Mouse (Mus musculus): ENCODE data around the gene Tfb2m.
A peak's percentile ranks its signal among the peaks of the same experiment; 100 is the strongest.

The Tfb2m gene

GRCm38 (mm10) chr1:179548220-179548619 is 2.2 kb upstream of the Tfb2m start:
- Histone ChIP-seq H3K27me3 (ENCODE audit: control insufficient read depth, insufficient read depth, low read length, poor library complexity, severe bottlenecking) (no peaks in the 10 kb centered on the region), H3K36me3 (ENCODE audit: control insufficient read depth, insufficient read depth, low read length, poor library complexity, severe bottlenecking) (no peaks in the 10 kb centered on the region)
- no peak for DNase-seq (ENCODE audit: low read depth, low spot score)

DNA sequence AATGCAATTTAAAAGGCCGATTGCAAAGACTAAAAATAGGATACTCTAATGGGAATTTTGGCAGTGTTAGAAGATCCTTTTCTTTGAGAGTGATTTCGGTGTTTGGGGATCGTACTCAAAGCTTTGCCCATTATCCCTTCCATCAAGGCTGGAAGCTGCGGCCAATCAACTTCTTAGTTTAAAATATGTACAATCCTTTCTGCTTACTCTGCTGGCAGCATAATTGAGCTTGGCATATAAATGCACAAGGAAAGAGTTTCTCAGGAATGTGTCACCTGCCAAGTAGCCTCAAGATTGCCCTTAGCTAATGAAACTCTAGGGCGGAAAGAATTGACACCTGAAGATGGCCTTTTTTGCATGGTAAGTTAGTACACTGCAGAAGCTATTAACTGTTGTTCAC is 1.1 kb upstream of the Tfb2m start:
- no peaks in the 10 kb centered on the region for H3K27me3 ChIP-seq (ENCODE audit: control insufficient read depth, insufficient read depth, low read length, poor library complexity, severe bottlenecking)
- no peaks in the 10 kb centered on the region for H3K36me3 ChIP-seq (ENCODE audit: control insufficient read depth, insufficient read depth, low read length, poor library complexity, severe bottlenecking)
- no peak for DNase-seq (ENCODE audit: low read depth, low spot score)

DNA sequence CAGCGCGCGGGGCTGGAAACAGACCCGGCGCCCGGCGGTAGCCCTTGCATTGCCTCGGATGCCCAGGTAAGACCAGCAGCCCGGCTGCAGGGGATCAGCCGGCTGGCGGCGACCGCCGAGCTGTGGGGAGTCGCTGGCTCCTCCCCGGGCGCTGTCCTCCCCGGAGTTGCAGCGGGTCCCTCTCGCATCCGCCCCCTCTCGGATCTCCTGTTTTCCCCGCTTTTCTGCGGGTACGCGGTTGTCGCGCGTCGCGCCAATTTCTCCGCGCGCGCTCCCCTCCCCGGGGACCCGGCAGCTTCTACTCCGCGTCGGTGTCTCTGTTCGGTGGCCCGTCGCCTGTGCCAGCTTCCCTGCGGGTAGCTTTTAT is 467 bp upstream of the Tfb2m start:
- Histone ChIP-seq H3K27me3 (ENCODE audit: control insufficient read depth, insufficient read depth, low read length, poor library complexity, severe bottlenecking) (no peaks in the 10 kb centered on the region), H3K36me3 (ENCODE audit: control insufficient read depth, insufficient read depth, low read length, poor library complexity, severe bottlenecking) (no peaks in the 10 kb centered on the region)
- no peak for DNase-seq (ENCODE audit: low read depth, low spot score)

GRCm38 (mm10) chr1:179541502-179541901 is 4.6 kb downstream of the Tfb2m start:
- Histone ChIP-seq H3K36me3 (ENCODE audit: control insufficient read depth, insufficient read depth, low read length, poor library complexity, severe bottlenecking) (peaks cover 6% of the 10 kb centered on the region; the same call in 1 of the 2 replicates), H3K27me3 (ENCODE audit: control insufficient read depth, insufficient read depth, low read length, poor library complexity, severe bottlenecking) (no peaks in the 10 kb centered on the region)
- DNase-seq (ENCODE audit: low read depth, low spot score) = peak; percentile 51

GRCm38 (mm10) chr1:179539887-179540286 is 6.2 kb downstream of the Tfb2m start:
- H3K27me3 ChIP-seq (ENCODE audit: control insufficient read depth, insufficient read depth, low read length, poor library complexity, severe bottlenecking) = no peaks in the 10 kb centered on the region
- no peak for DNase-seq (ENCODE audit: low read depth, low spot score)

DNA sequence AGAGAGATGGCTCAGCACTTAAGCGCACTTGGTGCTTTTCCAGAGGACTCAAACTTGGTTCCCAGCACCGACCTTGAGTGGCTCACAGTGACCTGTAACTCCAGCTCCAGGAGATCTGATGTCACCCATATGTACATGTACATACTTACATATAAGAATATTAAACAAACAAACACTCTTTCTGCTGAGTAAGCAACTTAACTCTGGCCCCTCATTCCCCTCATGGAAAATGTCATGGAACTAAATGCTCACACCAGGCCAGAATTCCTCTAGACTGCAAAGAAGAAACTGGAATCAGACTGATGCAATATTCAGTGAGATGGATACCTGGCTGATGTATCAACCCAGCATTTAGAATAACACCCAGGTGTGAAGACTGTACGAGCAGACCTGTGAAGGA is 7.0 kb downstream of the Tfb2m start:
- DNase-seq (ENCODE audit: low read depth, low spot score) = no peak

More at GRCm38 (mm10) chr1:179539887-179540286, 6.2 kb downstream of the Tfb2m start:
- H3K36me3 ChIP-seq (ENCODE audit: control insufficient read depth, insufficient read depth, low read length, poor library complexity, severe bottlenecking) = peaks cover 6% of the 10 kb centered on the region; the same call in 1 of the 2 replicates

GRCm38 (mm10) chr1:179519901-179520300 is 26.2 kb downstream of the Tfb2m start:
- Histone ChIP-seq H3K27me3 (ENCODE audit: control insufficient read depth, insufficient read depth, low read length, poor library complexity, severe bottlenecking) (no peaks in the 10 kb centered on the region), H3K36me3 (ENCODE audit: control insufficient read depth, insufficient read depth, low read length, poor library complexity, severe bottlenecking) (no peaks in the 10 kb centered on the region)
- DNase-seq (ENCODE audit: low read depth, low spot score) = no peak

More for the DNA sequence above, 7.0 kb downstream of the Tfb2m start:
- peaks cover 6% of the 10 kb centered on the region; the same call in 1 of the 2 replicates for H3K36me3 ChIP-seq (ENCODE audit: control insufficient read depth, insufficient read depth, low read length, poor library complexity, severe bottlenecking)
- no peaks in the 10 kb centered on the region for H3K27me3 ChIP-seq (ENCODE audit: control insufficient read depth, insufficient read depth, low read length, poor library complexity, severe bottlenecking)

DNA sequence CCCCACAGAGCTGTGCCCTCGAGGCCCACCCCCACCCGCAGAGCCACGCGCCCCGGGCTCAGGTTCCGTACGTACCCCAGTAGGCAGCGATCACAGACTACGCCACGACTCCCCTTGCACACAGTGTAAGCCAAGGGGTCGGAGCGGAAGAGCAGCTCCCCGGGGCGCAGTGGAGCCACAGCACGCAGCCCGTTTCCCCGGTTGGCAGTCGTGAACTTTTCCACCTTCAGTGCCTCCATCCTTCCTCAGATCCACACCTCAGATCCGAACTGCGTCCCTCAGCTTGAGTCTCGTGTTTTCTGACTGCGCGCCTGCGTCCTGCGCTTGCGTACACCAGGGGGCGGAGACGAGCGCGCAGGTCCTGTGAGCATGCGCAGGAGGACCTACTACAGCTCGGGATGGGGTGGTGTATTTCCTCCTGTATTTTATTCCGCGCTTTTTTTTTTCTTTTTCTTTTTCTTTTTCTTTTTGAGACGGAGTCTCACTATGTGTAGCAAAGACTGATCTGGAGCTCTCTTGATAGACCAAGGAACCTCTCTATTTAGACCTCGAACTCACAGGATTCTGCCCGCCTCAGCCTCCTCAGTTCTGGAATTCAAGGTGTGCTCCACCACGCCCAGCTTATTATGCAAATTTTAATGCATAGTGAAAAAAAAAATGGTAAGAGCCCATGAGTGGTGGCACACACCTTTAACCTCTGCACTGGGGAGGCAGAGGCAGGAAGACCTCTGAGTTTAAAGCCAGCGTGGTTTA is 28.2 kb downstream of the Tfb2m start, which contains the start of gene Smyd3:
TSS of gene Smyd3 (minus strand) at position 329 of the 753 bp plus-strand sequence.
- DNase-seq (ENCODE audit: low read depth, low spot score) = peak; percentile 93
- Histone ChIP-seq H3K27me3 (ENCODE audit: control insufficient read depth, insufficient read depth, low read length, poor library complexity, severe bottlenecking) (no peaks in the 10 kb centered on the region), H3K36me3 (ENCODE audit: control insufficient read depth, insufficient read depth, low read length, poor library complexity, severe bottlenecking) (no peaks in the 10 kb centered on the region)

GRCm38 (mm10) chr1:179516941-179517712 is 28.9 kb downstream of the Tfb2m start:
- peak; percentile 28 for DNase-seq (ENCODE audit: low read depth, low spot score)
- H3K27me3 ChIP-seq (ENCODE audit: control insufficient read depth, insufficient read depth, low read length, poor library complexity, severe bottlenecking) = no peaks in the 10 kb centered on the region
- no peaks in the 10 kb centered on the region for H3K36me3 ChIP-seq (ENCODE audit: control insufficient read depth, insufficient read depth, low read length, poor library complexity, severe bottlenecking)

GRCm38 (mm10) chr1:179511895-179512294 is 34.2 kb downstream of the Tfb2m start:
- Histone ChIP-seq H3K36me3 (ENCODE audit: control insufficient read depth, insufficient read depth, low read length, poor library complexity, severe bottlenecking) (no peaks in the 10 kb centered on the region), H3K27me3 (ENCODE audit: control insufficient read depth, insufficient read depth, low read length, poor library complexity, severe bottlenecking) (no peaks in the 10 kb centered on the region)
- DNase-seq (ENCODE audit: low read depth, low spot score) = no peak

- Histone ChIP-seq H3K27me3 (ENCODE audit: control insufficient read depth, insufficient read depth, low read length, poor library complexity, severe bottlenecking) (no peaks in the 10 kb centered on the region), H3K36me3 (ENCODE audit: control insufficient read depth, insufficient read depth, low read length, poor library complexity, severe bottlenecking) (no peaks in the 10 kb centered on the region)
- no peak for DNase-seq (ENCODE audit: low read depth, low spot score)
Measured at GRCm38 (mm10) chr1:179510546-179511340, 35.3 kb downstream of the Tfb2m start.

- Histone ChIP-seq H3K27me3 (ENCODE audit: control insufficient read depth, insufficient read depth, low read length, poor library complexity, severe bottlenecking) (no peaks in the 10 kb centered on the region), H3K36me3 (ENCODE audit: control insufficient read depth, insufficient read depth, low read length, poor library complexity, severe bottlenecking) (no peaks in the 10 kb centered on the region)
- DNase-seq (ENCODE audit: low read depth, low spot score) = peak; percentile 66
Measured at GRCm38 (mm10) chr1:179506530-179507315, 39.3 kb downstream of the Tfb2m start.

GRCm38 (mm10) chr1:179502565-179502964 is 43.5 kb downstream of the Tfb2m start:
- Histone ChIP-seq H3K27me3 (ENCODE audit: control insufficient read depth, insufficient read depth, low read length, poor library complexity, severe bottlenecking) (no peaks in the 10 kb centered on the region), H3K36me3 (ENCODE audit: control insufficient read depth, insufficient read depth, low read length, poor library complexity, severe bottlenecking) (no peaks in the 10 kb centered on the region)
- peak; percentile 53 for DNase-seq (ENCODE audit: low read depth, low spot score)

DNA sequence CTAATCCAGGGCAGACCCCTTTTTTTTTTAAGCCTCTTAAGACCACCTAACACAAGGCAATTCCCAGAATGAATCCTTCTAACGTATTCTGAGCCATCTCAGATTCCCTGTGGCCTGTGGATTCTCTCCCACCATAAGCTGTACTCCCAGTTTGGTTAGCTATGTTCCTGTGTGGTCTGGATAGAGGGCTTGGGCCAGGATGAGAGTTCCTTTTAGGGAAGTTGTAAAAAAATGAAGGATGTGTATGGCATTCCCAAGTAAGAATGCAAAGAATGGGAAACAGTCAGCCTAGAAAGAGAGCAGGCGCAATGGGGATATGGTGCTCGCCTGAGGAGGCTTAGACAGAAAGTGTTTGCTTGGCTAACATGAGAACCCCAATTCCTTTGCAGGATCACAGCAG is 46.8 kb downstream of the Tfb2m start:
- no peaks in the 10 kb centered on the region for H3K27me3 ChIP-seq (ENCODE audit: control insufficient read depth, insufficient read depth, low read length, poor library complexity, severe bottlenecking)
- DNase-seq (ENCODE audit: low read depth, low spot score) = no peak
- no peaks in the 10 kb centered on the region for H3K36me3 ChIP-seq (ENCODE audit: control insufficient read depth, insufficient read depth, low read length, poor library complexity, severe bottlenecking)

Data from splenic B cell, adult 2 months (primary cell).